In the genomic region with DNA sequence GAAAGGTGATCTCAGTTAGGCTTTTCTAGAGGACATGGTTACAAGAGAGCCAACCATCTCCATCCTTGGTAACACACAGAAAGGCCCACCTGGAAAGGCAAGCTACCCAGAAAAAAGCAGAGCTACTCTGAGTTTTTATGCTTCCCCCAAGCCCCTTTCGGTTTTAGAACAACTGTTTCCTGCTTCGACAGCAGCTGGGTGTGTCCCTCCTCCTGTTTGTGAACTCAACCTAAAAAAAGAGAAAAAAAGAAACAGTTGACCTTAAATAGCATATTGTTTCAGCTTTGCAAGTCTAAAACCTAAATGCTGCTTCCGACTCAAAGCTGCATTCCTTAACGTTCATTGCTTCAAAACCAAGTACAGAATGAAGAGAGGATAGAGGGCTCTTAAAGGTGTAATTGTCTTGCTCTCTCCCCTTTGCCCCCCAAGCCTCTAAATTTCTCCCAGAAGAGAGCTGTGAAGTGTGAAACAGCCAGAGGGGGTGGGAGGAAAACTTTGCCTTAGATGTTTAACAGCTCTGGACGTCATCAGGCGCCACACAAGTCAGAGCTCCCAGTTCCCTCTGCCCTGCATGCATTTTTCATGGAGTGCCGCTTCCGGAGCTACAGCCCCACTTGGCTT, we compare ENCODE assay signal across 8 mouse cellular contexts. TPM values are rescaled to one million over a fixed set of nuclear protein-coding genes. Genes with fewer than 3 reads are reported as not detected.
DNase-seq lines count a peak whose midpoint lies in the region; ATAC-seq and TF ChIP-seq lines count a peak whose summit lies in the region.

No protein-coding gene starts in this region.

- H3K9ac ChIP-seq in hindbrain, postnatal 0 days (replicated peaks; ENCODE audit: low read length): no peak overlapping the region
- no peak overlapping the region for H3K9ac ChIP-seq in hindbrain, embryonic 16.5 days (ENCODE audit: low read depth, low read length)
- H3K9ac ChIP-seq in kidney, embryonic 16.5 days (replicated peaks; ENCODE audit: low read length): peak overlapping the region; percentile 51

- no peak overlapping the region for H3K4me3 ChIP-seq in hindbrain, postnatal 0 days (ENCODE audit: low read length)
- no peak overlapping the region for H3K4me3 ChIP-seq in hindbrain, embryonic 16.5 days (ENCODE audit: low read length)
- H3K4me3 ChIP-seq in kidney, embryonic 16.5 days (ENCODE audit: low read length): peak overlapping the region; percentile 25

- ATAC-seq in hindbrain, postnatal 0 days: no peak
- no peak for ATAC-seq in hindbrain, embryonic 16.5 days
- ATAC-seq in granulocyte monocyte progenitor cell, adult 5-6 weeks (replicated peaks; ENCODE audit: poor library complexity, severe bottlenecking): peak; percentile 33
- ATAC-seq in kidney, embryonic 16.5 days (ENCODE audit: low FRiP score, low TSS enrichment): peak; percentile 75

- no peak for DNase-seq in hindbrain, postnatal 0 days (ENCODE audit: low spot score)
- peak; percentile 50 for DNase-seq in lung, postnatal 25 days (ENCODE audit: low spot score)
- peak; percentile 43 to 67 for DNase-seq in thymus, postnatal 36 days
- no peak for DNase-seq in frontal cortex, postnatal 14 days (ENCODE audit: low spot score in 2 of 2)
- no peak for DNase-seq in ovary, adult 18-20 months (ENCODE audit: low spot score)

- H3K9me3 ChIP-seq in hindbrain, postnatal 0 days (ENCODE audit: low read length): no peaks in the 10 kb centered on the region
- no peaks in the 10 kb centered on the region for H3K9me3 ChIP-seq in hindbrain, embryonic 16.5 days (ENCODE audit: control insufficient read depth, low read length)
- H3K9me3 ChIP-seq in kidney, embryonic 16.5 days (ENCODE audit: low read length): no peaks in the 10 kb centered on the region

- H3K4me2 ChIP-seq in hindbrain, postnatal 0 days (ENCODE audit: low read depth, low read length): 0 out of 2 replicates have a peak overlapping the region, but pooled peaks have one; percentile 31
- H3K4me2 ChIP-seq in hindbrain, embryonic 16.5 days (ENCODE audit: low read length): no peak overlapping the region
- peak overlapping the region; percentile 46 for H3K4me2 ChIP-seq in kidney, embryonic 16.5 days (replicated peaks; ENCODE audit: low read depth, low read length)

- H3K27me3 ChIP-seq in hindbrain, postnatal 0 days (ENCODE audit: insufficient read depth, low read length): no peaks in the 10 kb centered on the region
- no peaks in the 10 kb centered on the region for H3K27me3 ChIP-seq in hindbrain, embryonic 16.5 days (replicated peaks; ENCODE audit: control insufficient read depth, insufficient read depth, low read length)
- H3K27me3 ChIP-seq in kidney, embryonic 16.5 days (ENCODE audit: insufficient read depth, low read length): no peaks in the 10 kb centered on the region

- 47% methylated on average over 8 of the region's 8 CpGs for WGBS in hindbrain, postnatal 0 days
- WGBS in hindbrain, embryonic 16.5 days: 48% methylated on average over 8 of the region's 8 CpGs
- WGBS in kidney, embryonic 16.5 days: 3% methylated on average over 8 of the region's 8 CpGs

- H3K27ac ChIP-seq in hindbrain, postnatal 0 days: peak overlapping the region; percentile 22; the same call in 1 of the 2 replicates
- no peak overlapping the region for H3K27ac ChIP-seq in hindbrain, embryonic 16.5 days (ENCODE audit: low read depth, low read length)
- peak overlapping the region; percentile 93 for H3K27ac ChIP-seq in kidney, embryonic 16.5 days (ENCODE audit: low read length)

- TF ChIP-seq CTCF in hindbrain, postnatal 0 days (IDR thresholded peaks at IDR 0.05; ENCODE audit: low read depth): no peak

- no peaks in the 10 kb centered on the region for H3K36me3 ChIP-seq in hindbrain, postnatal 0 days (ENCODE audit: insufficient read depth, low read length)
- H3K36me3 ChIP-seq in hindbrain, embryonic 16.5 days (ENCODE audit: control insufficient read depth, insufficient read depth, low read length): no peaks in the 10 kb centered on the region
- H3K36me3 ChIP-seq in kidney, embryonic 16.5 days (ENCODE audit: insufficient read depth, low read length): no peaks in the 10 kb centered on the region

- H3K4me1 ChIP-seq in hindbrain, postnatal 0 days (ENCODE audit: insufficient read depth, low read length): no peaks in the 10 kb centered on the region
- H3K4me1 ChIP-seq in hindbrain, embryonic 16.5 days (ENCODE audit: control insufficient read depth, insufficient read depth, low read depth, low read length): no peaks in the 10 kb centered on the region
- H3K4me1 ChIP-seq in kidney, embryonic 16.5 days (ENCODE audit: insufficient read depth, low read length): peaks cover 24% of the 10 kb centered on the region

RNA-seq across cellular contexts. Expression of gene Smchd1, which starts 11.2 kb away (rescaled TPM):
- 35.3 and 42.2 TPM in 2 replicates for total RNA-seq in hindbrain, postnatal 0 days (2014; rRNA removed)
- polyA plus RNA-seq in hindbrain, postnatal 0 days (2015; fragmentation: Nextera tagmentation; extraction: Ambion mirVana): 33.9 and 35.4 TPM in 2 replicates
- polyA plus RNA-seq in hindbrain, embryonic 16.5 days (2015; fragmentation: Nextera tagmentation; extraction: Ambion mirVana): 34.6 and 38.0 TPM in 2 replicates
- total RNA-seq in granulocyte monocyte progenitor cell, adult 5-6 weeks (2014; fragmentation: Nextera tagmentation): 98.4 and 118 TPM in 2 replicates
- 162 and 168 TPM in 2 replicates for total RNA-seq in granulocyte monocyte progenitor cell, adult 5-6 weeks (2017)
- polyA plus RNA-seq in kidney, embryonic 16.5 days (2015; fragmentation: Nextera tagmentation; extraction: Ambion mirVana): 54.7 and 69.7 TPM in 2 replicates

RNA-seq across cellular contexts. Expression of gene Gm4707, which starts 26.6 kb away (rescaled TPM):
- total RNA-seq in hindbrain, postnatal 0 days (2014; rRNA removed): 0.36 and 2.1 TPM in 2 replicates
- polyA plus RNA-seq in hindbrain, postnatal 0 days (2015; fragmentation: Nextera tagmentation; extraction: Ambion mirVana): 3.1 and 3.8 TPM in 2 replicates
- 2.7 and 3.1 TPM in 2 replicates for polyA plus RNA-seq in hindbrain, embryonic 16.5 days (2015; fragmentation: Nextera tagmentation; extraction: Ambion mirVana)
- 6.0 and 7.7 TPM in 2 replicates for total RNA-seq in granulocyte monocyte progenitor cell, adult 5-6 weeks (2014; fragmentation: Nextera tagmentation)
- 1.0 and 4.9 TPM in 2 replicates for total RNA-seq in granulocyte monocyte progenitor cell, adult 5-6 weeks (2017)
- 2.7 and 5.7 TPM in 2 replicates for polyA plus RNA-seq in kidney, embryonic 16.5 days (2015; fragmentation: Nextera tagmentation; extraction: Ambion mirVana)

RNA-seq across cellular contexts. Expression of gene Ndc80, which starts 40.3 kb away (rescaled TPM):
- 3.6 and 3.8 TPM in 2 replicates for total RNA-seq in hindbrain, postnatal 0 days (2014; rRNA removed)
- polyA plus RNA-seq in hindbrain, postnatal 0 days (2015; fragmentation: Nextera tagmentation; extraction: Ambion mirVana): 6.8 and 9.7 TPM in 2 replicates
- polyA plus RNA-seq in hindbrain, embryonic 16.5 days (2015; fragmentation: Nextera tagmentation; extraction: Ambion mirVana): 7.8 and 9.1 TPM in 2 replicates
- 23.1 and 24.6 TPM in 2 replicates for total RNA-seq in granulocyte monocyte progenitor cell, adult 5-6 weeks (2014; fragmentation: Nextera tagmentation)
- 76.7 and 80.4 TPM in 2 replicates for total RNA-seq in granulocyte monocyte progenitor cell, adult 5-6 weeks (2017)
- polyA plus RNA-seq in kidney, embryonic 16.5 days (2015; fragmentation: Nextera tagmentation; extraction: Ambion mirVana): 50.7 and 51.2 TPM in 2 replicates

Comparison
In these comparisons a context has a peak if more than half of its experiments do, and no peak if none do; other contexts are left out.
1. ATAC-seq: peak in granulocyte monocyte progenitor cell, adult 5-6 weeks (single experiment) and kidney, embryonic 16.5 days (single experiment); none in hindbrain, postnatal 0 days (single experiment) and hindbrain, embryonic 16.5 days (single experiment).
2. DNase-seq: peak in lung, postnatal 25 days (single experiment) and thymus, postnatal 36 days (2 of 2); none in hindbrain, postnatal 0 days (single experiment), frontal cortex, postnatal 14 days (0 of 2) and ovary, adult 18-20 months (single experiment).